ENCODE assay signal across 19 mouse cellular contexts in genomic region chr4:105549744-105550440, GRCm38 (mm10).
A peak's percentile ranks its signal among the peaks of the same experiment; 100 is the strongest.
DNase-seq lines count a peak whose midpoint lies in the region; ATAC-seq lines count a peak whose summit lies in the region.
"Had no signal": no experiment of that assay in that cellular context is flagged by ENCODE, and none has a peak within 500 bp of the region (broad histone marks: within the 10 kb centered on the region; RNA-seq: fewer than 3 reads in every experiment).

No protein-coding gene starts in this region.

- WGBS in hindbrain, embryonic 11.5 days, result 78% methylated on average over 7 of the region's 7 CpGs
- WGBS in hindbrain, embryonic 12.5 days, result 73% methylated on average over 7 of the region's 7 CpGs
- WGBS in embryonic facial prominence, embryonic 14.5 days, result 43% methylated on average over 7 of the region's 7 CpGs

- no peak overlapping the region for H3K4me3 ChIP-seq in hindbrain, embryonic 11.5 days (ENCODE audit: low read depth, low read length)
- H3K4me3 ChIP-seq in hindbrain, embryonic 12.5 days, result no peak overlapping the region
- no peak overlapping the region for H3K4me3 ChIP-seq in embryonic facial prominence, embryonic 14.5 days (ENCODE audit: low read depth, low read length)
- H3K4me3 ChIP-seq: layer of hippocampus, adult 2 months; liver, embryonic 12.5 days; neural tube, embryonic 13.5 days had no signal

- H3K4me2 ChIP-seq in hindbrain, embryonic 11.5 days (replicated peaks; ENCODE audit: low read depth, low read length), result no peak overlapping the region
- no peak overlapping the region for H3K4me2 ChIP-seq in hindbrain, embryonic 12.5 days (replicated peaks)
- H3K4me2 ChIP-seq in embryonic facial prominence, embryonic 14.5 days (ENCODE audit: low read depth, low read length), result no peak overlapping the region
- H3K4me2 ChIP-seq: hindbrain, embryonic 14.5 days; liver, embryonic 12.5 days; neural tube, embryonic 13.5 days had no signal

- H3K36me3 ChIP-seq in hindbrain, embryonic 11.5 days (ENCODE audit: control insufficient read depth, insufficient read depth, low read length), result no peaks in the 10 kb centered on the region
- H3K36me3 ChIP-seq in hindbrain, embryonic 12.5 days, result no peaks in the 10 kb centered on the region
- no peaks in the 10 kb centered on the region for H3K36me3 ChIP-seq in embryonic facial prominence, embryonic 14.5 days (ENCODE audit: control insufficient read depth, insufficient read depth, low read length)
- H3K36me3 ChIP-seq: liver, embryonic 12.5 days; neural tube, embryonic 13.5 days had no signal

- no peaks in the 10 kb centered on the region for H3K4me1 ChIP-seq in hindbrain, embryonic 11.5 days (replicated peaks; ENCODE audit: control insufficient read depth, insufficient read depth, low read length)
- H3K4me1 ChIP-seq in hindbrain, embryonic 12.5 days, result 0 out of 2 replicates have a peak, but pooled peaks cover 2% of the 10 kb centered on the region
- H3K4me1 ChIP-seq in embryonic facial prominence, embryonic 14.5 days (ENCODE audit: control insufficient read depth, insufficient read depth, low read length), result peaks cover 3% of the 10 kb centered on the region; the same call in 1 of the 2 replicates
- H3K4me1 ChIP-seq: liver, embryonic 12.5 days; neural tube, embryonic 13.5 days had no signal

- ATAC-seq in hindbrain, embryonic 11.5 days (ENCODE audit: low FRiP score), result no peak
- no peak for ATAC-seq in hindbrain, embryonic 12.5 days (ENCODE audit: low FRiP score)
- peak; percentile 86 for ATAC-seq in embryonic facial prominence, embryonic 14.5 days (ENCODE audit: low read depth)
- ATAC-seq: CD4-positive, CD25-positive, alpha-beta regulatory T cell, adult 4 months; liver, embryonic 12.5 days; Patski had no signal

- no peaks in the 10 kb centered on the region for H3K27me3 ChIP-seq in hindbrain, embryonic 11.5 days (ENCODE audit: control insufficient read depth, insufficient read depth, low read length)
- H3K27me3 ChIP-seq in hindbrain, embryonic 12.5 days, result no peaks in the 10 kb centered on the region
- no peaks in the 10 kb centered on the region for H3K27me3 ChIP-seq in embryonic facial prominence, embryonic 14.5 days (replicated peaks; ENCODE audit: control insufficient read depth, insufficient read depth, low read length)
- H3K27me3 ChIP-seq: liver, embryonic 12.5 days; neural tube, embryonic 13.5 days; Patski had no signal

- peak; percentile 7 for DNase-seq in hindbrain, embryonic 11.5 days (ENCODE audit: low spot score)
- DNase-seq in embryo, embryonic 10 days (ENCODE audit: low spot score), result peak; percentile 16
- peak; percentile 91 for DNase-seq in embryonic facial prominence, embryonic 14.5 days (ENCODE audit: low spot score)
- peak; percentile 45 for DNase-seq in kidney, postnatal 14 days
- no peak for DNase-seq in cerebellum, postnatal 36 days
- DNase-seq in left cerebral cortex, postnatal 4 days, result no peak
- DNase-seq in thymus, postnatal 4 days, result no peak
- DNase-seq: adrenal gland, postnatal 25 days; cerebellum, adult 11 months; midbrain, embryonic 14.5 days; right cerebral cortex, adult 18-20 months; thymus, postnatal 25 days had no signal

- no peak overlapping the region for H3K27ac ChIP-seq in hindbrain, embryonic 11.5 days (ENCODE audit: low read depth, low read length)
- no peak overlapping the region for H3K27ac ChIP-seq in hindbrain, embryonic 12.5 days
- H3K27ac ChIP-seq in embryonic facial prominence, embryonic 14.5 days (replicated peaks; ENCODE audit: low read depth, low read length), result peak overlapping the region; percentile 70
- H3K27ac ChIP-seq: hindbrain, embryonic 14.5 days; layer of hippocampus, adult 2 months; liver, embryonic 12.5 days; neural tube, embryonic 13.5 days had no signal

- H3K9me3 ChIP-seq in hindbrain, embryonic 11.5 days (ENCODE audit: control insufficient read depth, low read length), result no peaks in the 10 kb centered on the region
- 0 out of 2 replicates have a peak, but pooled peaks cover 4% of the 10 kb centered on the region for H3K9me3 ChIP-seq in hindbrain, embryonic 12.5 days (replicated peaks)
- 0 out of 2 replicates have a peak, but pooled peaks cover 2% of the 10 kb centered on the region for H3K9me3 ChIP-seq in embryonic facial prominence, embryonic 14.5 days (ENCODE audit: control insufficient read depth, low read length)
- H3K9me3 ChIP-seq: liver, embryonic 12.5 days; neural tube, embryonic 13.5 days had no signal

- H3K9ac ChIP-seq in hindbrain, embryonic 11.5 days (ENCODE audit: low read depth, low read length), result no peak overlapping the region
- H3K9ac ChIP-seq in hindbrain, embryonic 12.5 days, result no peak overlapping the region
- no peak overlapping the region for H3K9ac ChIP-seq in embryonic facial prominence, embryonic 14.5 days (ENCODE audit: low read depth, low read length)
- H3K9ac ChIP-seq: hindbrain, embryonic 14.5 days; liver, embryonic 12.5 days; neural tube, embryonic 13.5 days had no signal

- intact Hi-C loops in left cerebral cortex, postnatal 4 days (cut with DNase I), result no loop called here

Comparison
In these comparisons a context has a peak if more than half of its experiments do, and no peak if none do; other contexts are left out.
1. DNase-seq: peak in hindbrain, embryonic 11.5 days (single experiment), embryo, embryonic 10 days (single experiment), embryonic facial prominence, embryonic 14.5 days (single experiment) and kidney, postnatal 14 days (single experiment); none in cerebellum, postnatal 36 days (0 of 2), left cerebral cortex, postnatal 4 days (single experiment) and thymus, postnatal 4 days (single experiment).